Mouse (Mus musculus) CH12.LX (cell line): ENCODE measurements around the gene Mark1. TPM values are rescaled to one million over a fixed set of nuclear protein-coding genes. Genes with fewer than 3 reads are reported as not detected.

Experiments used
- DNase-seq: peaks from one replicate; pipeline ENCODE4 v3.0.0-alpha.2; 2013; ENCODE audit errors: extremely low read depth
- H3K27ac ChIP-seq: 2 replicates; pipeline ENCODE4 v1.5.1; 2012; ENCODE audit warnings: low read depth, mild to moderate bottlenecking, control low read depth, moderate library complexity; ENCODE audit not compliant: insufficient read depth
- H3K27me3 ChIP-seq: replicated peaks from 2 replicates; pipeline ENCODE3; 2012; ENCODE audit warnings: inconsistent platforms
- H3K36me3 ChIP-seq, 2 experiments: replicated peaks in 1 of 2; 2 replicates each; pipeline versions ENCODE3 to v1.6.1; 2012; ENCODE audit warnings: inconsistent platforms in 1 of 2, low read length in 1 of 2, mild to moderate bottlenecking in 1 of 2, mixed read lengths in 1 of 2, moderate library complexity in 1 of 2; ENCODE audit not compliant: control insufficient read depth in 1 of 2, insufficient read depth in 1 of 2
- H3K4me1 ChIP-seq, 2 experiments: 2 replicates each; pipeline ENCODE4 v1.6.1; 2012; ENCODE audit warnings: inconsistent platforms in 1 of 2, moderate library complexity in 1 of 2; ENCODE audit not compliant: insufficient read depth in 2 of 2, control insufficient read depth in 1 of 2
- H3K4me2 ChIP-seq: 2 replicates; pipeline ENCODE4 v1.6.1; 2012; ENCODE audit warnings: low read depth, mild to moderate bottlenecking, control low read depth; ENCODE audit not compliant: poor library complexity, insufficient read depth, severe bottlenecking
- H3K4me3 ChIP-seq, 3 experiments: fragments of 150-350 bp in 1 of 3; sonication (generic) in 1 of 3; replicated peaks in 1 of 3; 2 replicates each; pipeline versions ENCODE3 to v1.5.1; 2011 to 2012; ENCODE audit warnings: low read depth in 2 of 3, low read length in 2 of 3, mild to moderate bottlenecking in 2 of 3, moderate library complexity in 2 of 3, control low read depth in 1 of 3, improper control_type of control experiment in 1 of 3, inconsistent platforms in 1 of 3, mixed read lengths in 1 of 3; ENCODE audit not compliant: poor library complexity in 1 of 3
- H3K79me2 ChIP-seq: replicated peaks from 2 replicates; pipeline ENCODE4 v1.6.1; 2012; ENCODE audit warnings: mild to moderate bottlenecking, moderate library complexity; ENCODE audit not compliant: control insufficient read depth, poor library complexity, insufficient read depth, severe bottlenecking; ENCODE audit errors: extremely low read depth
- H3K9ac ChIP-seq: 2 replicates; pipeline ENCODE4 v1.6.1; 2012; ENCODE audit warnings: low read depth, mild to moderate bottlenecking, control low read depth, moderate library complexity; ENCODE audit not compliant: insufficient read depth
- H3K9me3 ChIP-seq: replicated peaks from 2 replicates; pipeline ENCODE3; 2012; ENCODE audit warnings: low read length, inconsistent platforms, mixed read lengths
- BHLHE40 ChIP-seq: IDR thresholded peaks from 2 replicates; pipeline ENCODE4 v1.6.1; 2011; ENCODE audit warnings: mild to moderate bottlenecking, low read depth, low read length, improper control_type of control experiment
- CHD1 ChIP-seq: IDR thresholded peaks from 2 replicates; pipeline ENCODE4 v1.6.1; 2012; ENCODE audit warnings: low read depth, low read length, improper control_type of control experiment, inconsistent platforms
- E2F4 ChIP-seq: IDR thresholded peaks from 2 replicates; pipeline ENCODE4 v1.6.1; 2011; ENCODE audit warnings: low read depth, low read length, improper control_type of control experiment; ENCODE audit not compliant: insufficient replicate concordance
- ETS1 ChIP-seq: conservative IDR thresholded peaks from 2 replicates; pipeline ENCODE4 v1.6.1; 2012; ENCODE audit warnings: low read depth, mild to moderate bottlenecking, inconsistent platforms, low read length, improper control_type of control experiment, moderate library complexity
- GABPA ChIP-seq: IDR thresholded peaks from 2 replicates; pipeline ENCODE4 v1.6.1; 2012; ENCODE audit warnings: low read depth, low read length, improper control_type of control experiment, inconsistent platforms; ENCODE audit not compliant: insufficient replicate concordance
- IRF4 ChIP-seq: IDR thresholded peaks from 2 replicates; pipeline ENCODE4 v1.6.1; 2014; ENCODE audit warnings: low read depth, mild to moderate bottlenecking, inconsistent platforms, low read length, improper control_type of control experiment
- JUN ChIP-seq: IDR thresholded peaks from 2 replicates; pipeline ENCODE4 v1.6.1; 2011; ENCODE audit warnings: low read depth, mild to moderate bottlenecking, low read length, improper control_type of control experiment, moderate library complexity; ENCODE audit not compliant: insufficient read depth
- JUND ChIP-seq: conservative IDR thresholded peaks from 2 replicates; pipeline ENCODE4 v1.6.1; 2011; ENCODE audit warnings: low read depth, low read length, improper control_type of control experiment
- MAFK ChIP-seq: IDR thresholded peaks from 2 replicates; pipeline ENCODE4 v1.6.1; 2011; ENCODE audit warnings: low read length, improper control_type of control experiment; ENCODE audit not compliant: insufficient replicate concordance
- MEF2A ChIP-seq: IDR thresholded peaks from 2 replicates; pipeline ENCODE4 v1.6.1; 2014; ENCODE audit warnings: low read depth, mild to moderate bottlenecking, inconsistent platforms, low read length, improper control_type of control experiment, borderline replicate concordance
- NRF1 ChIP-seq: IDR thresholded peaks from 2 replicates; pipeline ENCODE4 v1.6.1; 2014; ENCODE audit warnings: low read depth, mild to moderate bottlenecking, inconsistent platforms, low read length, improper control_type of control experiment, moderate library complexity
- PAX5 ChIP-seq: IDR thresholded peaks from 2 replicates; pipeline ENCODE4 v1.6.1; 2012; ENCODE audit warnings: low read length, inconsistent platforms, mixed read lengths
- POLR2A ChIP-seq: IDR thresholded peaks from 2 replicates; pipeline ENCODE4 v1.6.1; 2011; ENCODE audit warnings: low read depth, mild to moderate bottlenecking, improper control_type of control experiment, low read length
- POLR2AphosphoS2 ChIP-seq: IDR thresholded peaks from 2 replicates; pipeline ENCODE4 v1.6.1; 2011; ENCODE audit warnings: low read depth, low read length, improper control_type of control experiment
- TBP ChIP-seq: conservative IDR thresholded peaks from 2 replicates; pipeline ENCODE4 v1.6.1; 2011; ENCODE audit warnings: low read depth, low read length, improper control_type of control experiment
- UBTF ChIP-seq: IDR thresholded peaks from 2 replicates; pipeline ENCODE4 v1.6.1; 2012; ENCODE audit warnings: low read depth, mild to moderate bottlenecking, inconsistent platforms, low read length, improper control_type of control experiment, moderate library complexity
- USF2 ChIP-seq: conservative IDR thresholded peaks from 2 replicates; pipeline ENCODE4 v1.6.1; 2011; ENCODE audit warnings: low read depth, low read length, improper control_type of control experiment
- ZKSCAN1 ChIP-seq: IDR thresholded peaks from 2 replicates; pipeline ENCODE4 v1.6.1; 2012; ENCODE audit warnings: low read depth, inconsistent platforms, low read length, improper control_type of control experiment, borderline replicate concordance
- ZMIZ1 ChIP-seq: IDR thresholded peaks from 2 replicates; pipeline ENCODE4 v1.6.1; 2012; ENCODE audit warnings: low read depth, mild to moderate bottlenecking, inconsistent platforms, low read length, improper control_type of control experiment
- dilution Hi-C: fragments of 300-500 bp; cut with MboI; formaldehyde crosslinking; loops from 2 replicates; pipeline ENCODE4 v1.14.3; 2020; ENCODE audit warnings: low sequenced_read_pairs; ENCODE audit not compliant: extremely low pct_unique_long_range_greater_than_20kb, extremely low pct_ligation_motif_present
- in situ Hi-C: fragments of 300-500 bp; cut with MboI; formaldehyde crosslinking; loops from 3 replicates; pipeline ENCODE4 v1.14.3; 2019; ENCODE audit warnings: low sequenced_read_pairs, low pct_ligation_motif_present, low pct_unique_long_range_greater_than_20kb, mixed read lengths
- polyA plus RNA-seq: library from polyadenylated mRNA; unstranded; fragments of >175 nt; gene quantifications from 2 replicates; pipeline ENCODE4 v1.2.1, GENCODE M21; 2012; ENCODE audit warnings: low read depth; ENCODE audit not compliant: insufficient read length
- total RNA-seq, 2 experiments: library from RNA; depleted of rRNA; stranded (reverse); fragments of 300-350 nt in 1 of 2; fragments of >200 nt in 1 of 2; gene quantifications; 2 replicates each; pipeline ENCODE4 v1.2.3; 2012 to 2014

Mark1 gene
- total and polyA plus RNA-seq, 3 experiments = not detected

DNA sequence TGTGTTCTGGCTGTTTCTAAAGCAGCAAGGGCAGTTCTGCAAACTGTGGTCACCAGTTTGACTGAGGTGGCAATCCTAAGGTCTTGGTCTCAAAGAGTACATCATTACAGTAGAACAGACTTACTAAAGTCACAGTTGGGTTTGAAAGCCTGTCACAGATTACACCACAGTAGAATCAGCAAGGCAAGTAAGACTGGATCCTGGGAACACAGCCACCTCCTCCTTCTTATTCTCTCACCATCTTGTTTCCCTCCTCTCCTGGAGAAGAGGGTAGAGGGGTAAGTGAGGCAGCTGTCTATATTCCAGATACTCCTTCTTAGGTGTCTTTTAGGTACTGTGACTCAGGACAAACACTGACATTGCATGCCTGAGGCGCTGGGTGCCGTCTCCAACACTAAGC lies 14.6 kb downstream of the Mark1 start:
- Histone ChIP-seq H3K9ac (no peak overlapping the region), H3K4me3 (no peak overlapping the region), H3K4me2 (no peak overlapping the region), H3K4me1 (no peaks in the 10 kb centered on the region), H3K27me3 (no peaks in the 10 kb centered on the region), H3K27ac (no peak overlapping the region), H3K36me3 (no peaks in the 10 kb centered on the region), H3K79me2 (no peaks in the 10 kb centered on the region), H3K9me3 (no peaks in the 10 kb centered on the region)
- dilution Hi-C loops (no loop called here), in situ Hi-C loops (no loop called here)
- TF ChIP-seq USF2 = no peak
- TF ChIP-seq ETS1 = no peak
- no peak for TF ChIP-seq TBP
- no peak for TF ChIP-seq IRF4
- no peak for TF ChIP-seq MAFK
- no peak for TF ChIP-seq UBTF
- no peak for DNase-seq

DNA sequence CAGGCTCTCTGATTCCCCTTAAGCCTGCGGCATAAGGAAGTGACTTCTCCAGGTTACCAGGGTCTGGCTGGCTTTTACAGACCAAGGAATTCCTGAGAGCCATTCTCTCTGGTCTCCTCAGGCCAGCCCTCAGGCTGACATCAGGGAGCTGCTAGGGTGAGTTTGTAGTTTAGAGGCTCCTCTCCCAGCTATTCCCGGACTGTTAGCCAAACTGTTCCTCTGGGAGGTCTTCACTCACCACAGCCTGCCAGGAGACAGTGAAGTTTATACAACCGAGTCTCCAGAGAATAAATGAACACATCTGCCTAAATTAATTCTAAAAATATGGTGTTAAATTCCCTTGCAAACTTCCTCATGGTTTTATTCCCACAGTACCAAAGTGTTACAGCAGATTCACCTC lies 15.6 kb downstream of the Mark1 start:
- Histone ChIP-seq H3K79me2 (no peaks in the 10 kb centered on the region), H3K4me3 (no peak overlapping the region), H3K27ac (no peak overlapping the region), H3K36me3 (no peaks in the 10 kb centered on the region), H3K9me3 (no peaks in the 10 kb centered on the region), H3K4me1 (no peaks in the 10 kb centered on the region), H3K9ac (no peak overlapping the region), H3K27me3 (no peaks in the 10 kb centered on the region), H3K4me2 (no peak overlapping the region)
- DNase-seq = no peak
- no peak for TF ChIP-seq GABPA
- TF ChIP-seq POLR2AphosphoS2 = no peak
- TF ChIP-seq ZMIZ1 = no peak
- TF ChIP-seq MAFK = no peak
- dilution Hi-C loops = no loop called here
- in situ Hi-C loops = no loop called here

DNA sequence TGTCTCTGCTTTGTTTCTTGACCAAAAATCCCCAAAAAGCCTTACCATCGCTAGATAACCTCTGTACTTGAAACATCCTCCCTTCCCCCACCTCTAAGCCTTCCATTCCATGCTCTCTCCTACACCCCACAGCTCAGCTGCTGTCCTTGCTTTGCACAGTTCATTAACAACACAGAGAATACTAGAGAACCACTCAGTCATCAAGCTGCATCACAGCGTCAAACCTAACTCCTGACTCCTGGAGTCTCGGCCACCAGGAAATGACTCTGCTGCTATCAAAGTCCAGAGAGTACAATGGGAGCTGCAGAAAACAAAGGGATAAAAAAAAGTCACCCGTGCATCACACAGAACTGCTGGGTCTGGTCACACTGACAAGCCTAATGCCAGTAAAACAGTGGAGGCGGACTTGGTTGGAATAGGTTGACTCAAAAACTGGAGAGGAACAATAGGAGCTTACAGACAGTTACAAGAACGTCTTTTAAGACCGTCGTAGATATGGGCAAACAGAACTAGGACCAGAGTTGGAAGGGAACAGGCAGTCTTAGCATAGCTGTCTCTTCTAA lies 27.1 kb downstream of the Mark1 start:
- Histone ChIP-seq H3K4me2 (no peak overlapping the region), H3K9ac (no peak overlapping the region), H3K36me3 (no peaks in the 10 kb centered on the region), H3K27ac (no peak overlapping the region), H3K9me3 (no peaks in the 10 kb centered on the region), H3K4me1 (no peaks in the 10 kb centered on the region), H3K4me3 (no peak overlapping the region), H3K79me2 (no peaks in the 10 kb centered on the region)
- in situ Hi-C loops (no loop called here), dilution Hi-C loops (no loop called here)
- DNase-seq = no peak
- TF ChIP-seq POLR2A (no peak), BHLHE40 (no peak), MEF2A (no peak), ZKSCAN1 (no peak), PAX5 (no peak), E2F4 (no peak), JUN (no peak), CHD1 (no peak), JUND (no peak), GABPA (no peak), NRF1 (no peak)
- TF ChIP-seq, all 38 proteins: peak for 0
- no peaks in the 10 kb centered on the region for H3K27me3 ChIP-seq
